Mouse (Mus musculus) c-Kit-negative CD71-positive TER-119-positive erythroid progenitor cells, embryonic 14.5 days (primary cell): ENCODE results near the gene 1700017N19Rik.

ENCODE experiments used
- DNase-seq: peaks from one replicate; pipeline ENCODE4 v3.0.0-alpha.2; 2013; ENCODE audit warnings: low read depth, low spot score

Gene 1700017N19Rik

DNA sequence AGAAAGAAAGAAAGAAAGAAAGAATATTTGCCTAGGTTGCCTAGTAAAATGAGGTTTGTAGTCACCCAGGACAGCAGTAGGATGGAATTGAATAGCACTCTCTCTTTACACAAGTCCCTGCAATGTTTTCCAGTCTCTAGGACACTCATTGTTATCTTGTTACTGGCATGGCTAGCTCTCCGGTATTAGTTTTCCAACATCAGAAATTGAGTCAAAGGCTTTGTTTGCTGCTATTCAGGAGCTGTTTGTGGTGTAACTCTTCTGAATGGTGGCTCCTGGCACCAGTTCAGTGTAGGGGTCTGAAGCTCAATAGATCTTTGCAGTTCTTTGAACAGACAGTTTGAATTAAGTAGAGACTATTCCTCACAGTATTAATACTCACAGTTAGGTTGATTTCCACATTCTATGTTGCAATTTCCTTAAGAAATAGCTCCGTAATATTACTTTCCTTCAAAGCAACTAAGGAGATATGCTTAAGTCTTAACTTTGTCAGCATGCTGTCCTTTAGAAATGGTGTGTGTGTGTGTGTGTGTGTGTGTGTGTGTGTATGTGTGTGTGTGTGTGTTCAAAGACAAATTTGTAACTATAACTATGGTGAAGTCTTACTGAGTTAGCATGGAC lies 71.8 kb downstream of the 1700017N19Rik start:
- no peak for DNase-seq
